Mouse (Mus musculus) CD4-positive, CD25-positive, alpha-beta regulatory T cell (primary cell): ENCODE measurements around the gene Ntn3. TPM values are rescaled to one million over a fixed set of nuclear protein-coding genes. Genes with fewer than 3 reads are reported as not detected.

Experiments used
- polyA plus RNA-seq: library from polyadenylated mRNA; unstranded; fragments of 100-300 nt; shearing (Covaris generic); gene quantifications from one replicate; pipeline ENCODE4 v1.2.1, GENCODE M21; 2017

Gene Ntn3
- 0.04 TPM for polyA plus RNA-seq

GRCm38 (mm10) chr17:24209043-24209915 lies at the start of gene Ntn3:
Gene Ntn3 (minus strand): TSS chr17:24209531.

GRCm38 (mm10) chr17:24251320-24252069 lies 42.2 kb upstream of the Ntn3 start, which contains the start of gene Ccnf:
Gene Ccnf (minus strand): TSS chr17:24251484.

GRCm38 (mm10) chr17:24220435-24221411 lies 11.4 kb upstream of the Ntn3 start, which contains the start of gene Tedc2:
Gene Tedc2 (minus strand): TSS chr17:24220851.

GRCm38 (mm10) chr17:24205284-24205888 lies 3.9 kb downstream of the Ntn3 start, which contains the start of gene Tbc1d24:
Gene Tbc1d24 (minus strand): TSS chr17:24205562.

GRCm38 (mm10) chr17:24169317-24170065 lies 39.8 kb downstream of the Ntn3 start, which contains the start of gene Atp6v0c:
Gene Atp6v0c (minus strand): TSS chr17:24169702.

GRCm38 (mm10) chr17:24163176-24163962 lies 46.0 kb downstream of the Ntn3 start, which contains the start of gene Amdhd2:
Gene Amdhd2 (minus strand): TSS chr17:24163766.

Other genes with a start within 250 kb of the Ntn3 start
- not detected for gene Prss30, start 229.0 kb downstream of the Ntn3 start, polyA plus RNA-seq
- gene Prss22, start 211.4 kb downstream of the Ntn3 start, polyA plus RNA-seq, result not detected
- 0.42 TPM for gene Prss27, start 171.4 kb downstream of the Ntn3 start, polyA plus RNA-seq
- gene Kctd5, start 136.0 kb downstream of the Ntn3 start, polyA plus RNA-seq, result 27.8 TPM
- gene Pdpk1, start 58.6 kb downstream of the Ntn3 start, polyA plus RNA-seq, result 46.8 TPM
- gene Amdhd2, start 45.8 kb downstream of the Ntn3 start, polyA plus RNA-seq, result 42.3 TPM
- gene Atp6v0c, start 39.8 kb downstream of the Ntn3 start, polyA plus RNA-seq, result 308 TPM
- 0.80 TPM for gene Tbc1d24, start 4.0 kb downstream of the Ntn3 start, polyA plus RNA-seq
- gene Tedc2, start 11.3 kb upstream of the Ntn3 start, polyA plus RNA-seq, result 4.0 TPM
- 2.6 TPM for gene Ccnf, start 42.0 kb upstream of the Ntn3 start, polyA plus RNA-seq
- gene Abca17, start 141.5 kb upstream of the Ntn3 start, polyA plus RNA-seq, result 0.20 TPM
- 29.9 TPM for gene Abca3, start 142.4 kb upstream of the Ntn3 start, polyA plus RNA-seq
- gene Rnps1, start 205.0 kb upstream of the Ntn3 start, polyA plus RNA-seq, result 197 TPM
- 75.0 TPM for gene Eci1, start 217.1 kb upstream of the Ntn3 start, polyA plus RNA-seq
- gene Dnase1l2, start 233.6 kb upstream of the Ntn3 start, polyA plus RNA-seq, result 3.2 TPM